Mouse (Mus musculus): ENCODE results near the gene Nipsnap3b. TPM values are rescaled to one million over a fixed set of nuclear protein-coding genes. Genes with fewer than 3 reads are reported as not detected.

The Nipsnap3b gene
- polyA plus RNA-seq, 1 experiment from 2014 or later = 47.9 TPM

- ATAC-seq (ENCODE audit: insufficient number of reproducible peaks, low FRiP score, low TSS enrichment, low read depth) = no peak
- 91% methylated on average over 14 of the region's 14 CpGs for WGBS
- Histone ChIP-seq H3K27ac (no peak overlapping the region), H3K4me1 (no peaks in the 10 kb centered on the region), H3K4me3 (no peak overlapping the region), H3K9ac (no peak overlapping the region), H3K4me2 (no peak overlapping the region), H3K36me3 (peaks cover 32% of the 10 kb centered on the region), H3K9me3 (no peaks in the 10 kb centered on the region), H3K27me3 (no peaks in the 10 kb centered on the region)
Observed at GRCm38 (mm10) chr4:53023189-53023925, 11.7 kb downstream of the Nipsnap3b start.

GRCm38 (mm10) chr4:53024397-53024796 lies 12.7 kb downstream of the Nipsnap3b start:
- WGBS = 88% methylated on average over 4 of the region's 4 CpGs
- Histone ChIP-seq H3K36me3 (peaks cover 28% of the 10 kb centered on the region), H3K9me3 (no peaks in the 10 kb centered on the region), H3K27me3 (no peaks in the 10 kb centered on the region), H3K9ac (no peak overlapping the region), H3K27ac (no peak overlapping the region), H3K4me1 (no peaks in the 10 kb centered on the region), H3K4me2 (no peak overlapping the region), H3K4me3 (no peak overlapping the region)
- ATAC-seq (ENCODE audit: insufficient number of reproducible peaks, low FRiP score, low TSS enrichment, low read depth) = no peak

GRCm38 (mm10) chr4:53027811-53028210 lies 16.1 kb downstream of the Nipsnap3b start:
- H3K27me3 ChIP-seq = no peaks in the 10 kb centered on the region
- no peaks in the 10 kb centered on the region for H3K9me3 ChIP-seq
- H3K27ac ChIP-seq = no peak overlapping the region
- H3K4me1 ChIP-seq = no peaks in the 10 kb centered on the region
- WGBS = 64% methylated on average over 3 of the region's 3 CpGs
- H3K4me2 ChIP-seq = no peak overlapping the region
- peaks cover 11% of the 10 kb centered on the region for H3K36me3 ChIP-seq
- no peak for ATAC-seq (ENCODE audit: insufficient number of reproducible peaks, low FRiP score, low TSS enrichment, low read depth)
- no peak overlapping the region for H3K4me3 ChIP-seq
- H3K9ac ChIP-seq = no peak overlapping the region

GRCm38 (mm10) chr4:53030326-53030948 lies 18.8 kb downstream of the Nipsnap3b start:
- no peak overlapping the region for H3K4me3 ChIP-seq
- no peaks in the 10 kb centered on the region for H3K9me3 ChIP-seq
- no peak for ATAC-seq (ENCODE audit: insufficient number of reproducible peaks, low FRiP score, low TSS enrichment, low read depth)
- no peaks in the 10 kb centered on the region for H3K27me3 ChIP-seq
- no peak overlapping the region for H3K9ac ChIP-seq
- H3K36me3 ChIP-seq = peaks cover 24% of the 10 kb centered on the region
- no peaks in the 10 kb centered on the region for H3K4me1 ChIP-seq
- H3K27ac ChIP-seq = no peak overlapping the region
- H3K4me2 ChIP-seq = no peak overlapping the region
- 46% methylated on average over 8 of the region's 8 CpGs for WGBS

- Histone ChIP-seq H3K36me3 (peaks cover 62% of the 10 kb centered on the region), H3K9ac (no peak overlapping the region), H3K27me3 (no peaks in the 10 kb centered on the region), H3K4me2 (no peak overlapping the region), H3K27ac (no peak overlapping the region), H3K4me3 (no peak overlapping the region), H3K9me3 (no peaks in the 10 kb centered on the region), H3K4me1 (no peaks in the 10 kb centered on the region)
- no peak for ATAC-seq (ENCODE audit: insufficient number of reproducible peaks, low FRiP score, low TSS enrichment, low read depth)
- 88% methylated on average over 8 of the region's 8 CpGs for WGBS
Observed at GRCm38 (mm10) chr4:53043819-53044218, 32.1 kb downstream of the Nipsnap3b start.

- Histone ChIP-seq H3K4me1 (no peaks in the 10 kb centered on the region), H3K36me3 (peaks cover 72% of the 10 kb centered on the region), H3K9me3 (no peaks in the 10 kb centered on the region), H3K27me3 (no peaks in the 10 kb centered on the region), H3K4me2 (no peak overlapping the region), H3K27ac (no peak overlapping the region), H3K9ac (no peak overlapping the region), H3K4me3 (no peak overlapping the region)
- 86% methylated on average over 7 of the region's 7 CpGs for WGBS
- ATAC-seq (ENCODE audit: insufficient number of reproducible peaks, low FRiP score, low TSS enrichment, low read depth) = no peak
Observed at GRCm38 (mm10) chr4:53045807-53046206, 34.1 kb downstream of the Nipsnap3b start.

- no peaks in the 10 kb centered on the region for H3K27me3 ChIP-seq
- H3K4me3 ChIP-seq = no peak overlapping the region
- H3K27ac ChIP-seq = no peak overlapping the region
- no peaks in the 10 kb centered on the region for H3K9me3 ChIP-seq
- H3K4me1 ChIP-seq = no peaks in the 10 kb centered on the region
- no peak overlapping the region for H3K9ac ChIP-seq
- WGBS = 75% methylated on average over 9 of the region's 9 CpGs
- H3K4me2 ChIP-seq = no peak overlapping the region
- peaks cover 71% of the 10 kb centered on the region for H3K36me3 ChIP-seq
- no peak for ATAC-seq (ENCODE audit: insufficient number of reproducible peaks, low FRiP score, low TSS enrichment, low read depth)
Observed at GRCm38 (mm10) chr4:53046238-53047022, 34.8 kb downstream of the Nipsnap3b start.

GRCm38 (mm10) chr4:53062301-53063008 lies 50.8 kb downstream of the Nipsnap3b start:
- H3K4me1 ChIP-seq = no peaks in the 10 kb centered on the region
- H3K4me2 ChIP-seq = no peak overlapping the region
- H3K9ac ChIP-seq = no peak overlapping the region
- H3K4me3 ChIP-seq = no peak overlapping the region
- ATAC-seq (ENCODE audit: insufficient number of reproducible peaks, low FRiP score, low TSS enrichment, low read depth) = no peak
- H3K27ac ChIP-seq = no peak overlapping the region
- no peaks in the 10 kb centered on the region for H3K27me3 ChIP-seq
- H3K9me3 ChIP-seq = no peaks in the 10 kb centered on the region
- H3K36me3 ChIP-seq = peaks cover 65% of the 10 kb centered on the region
- WGBS = 70% methylated on average over 7 of the region's 7 CpGs

Other genes starting within 250 kb of the Nipsnap3b start
- not detected in 2 replicates for gene Olfr275, start 197.3 kb upstream of the Nipsnap3b start, polyA plus RNA-seq (2015; fragmentation: Nextera tagmentation; extraction: Ambion mirVana)
- gene Olfr273, start 152.6 kb upstream of the Nipsnap3b start, polyA plus RNA-seq (2015; fragmentation: Nextera tagmentation; extraction: Ambion mirVana) = not detected in 2 replicates
- not detected in 2 replicates for gene Olfr272, start 92.7 kb upstream of the Nipsnap3b start, polyA plus RNA-seq (2015; fragmentation: Nextera tagmentation; extraction: Ambion mirVana)
- not detected in 2 replicates for gene Olfr270, start 47.3 kb upstream of the Nipsnap3b start, polyA plus RNA-seq (2015; fragmentation: Nextera tagmentation; extraction: Ambion mirVana)
- gene Nipsnap3a, start 22.6 kb upstream of the Nipsnap3b start, polyA plus RNA-seq (2015; fragmentation: Nextera tagmentation; extraction: Ambion mirVana) = not detected in 2 replicates
- 6.7 and 8.3 TPM in 2 replicates for gene Abca1, start 148.0 kb downstream of the Nipsnap3b start, polyA plus RNA-seq (2015; fragmentation: Nextera tagmentation; extraction: Ambion mirVana)